Mouse (Mus musculus) stomach, embryonic 16.5 days (tissue): ENCODE results near the gene Ak7. TPM values are rescaled to one million over a fixed set of nuclear protein-coding genes. Genes with fewer than 3 reads are reported as not detected.

Experiments
- polyA plus RNA-seq: library from polyadenylated mRNA; unstranded; fragments of >200 nt; fragmentation: Nextera tagmentation; extraction: Ambion mirVana; gene quantifications from 2 replicates; pipeline ENCODE4 v1.2.1, GENCODE M21; 2015

Gene Ak7
- polyA plus RNA-seq, 1 experiment from 2014 or later: 0.32 TPM

Other genes with a start within 250 kb of the Ak7 start
- gene Bdkrb2, start 142.8 kb upstream of the Ak7 start, polyA plus RNA-seq: 5.3 and 7.3 TPM in 2 replicates
- 0.69 and 1.0 TPM in 2 replicates for gene Bdkrb1, start 102.9 kb upstream of the Ak7 start, polyA plus RNA-seq
- gene Gskip, start 21.1 kb upstream of the Ak7 start, polyA plus RNA-seq: 25.9 and 30.5 TPM in 2 replicates
- gene Atg2b, start 20.8 kb upstream of the Ak7 start, polyA plus RNA-seq: 11.1 TPM in 2 replicates
- gene Papola, start 78.7 kb downstream of the Ak7 start, polyA plus RNA-seq: 151 and 167 TPM in 2 replicates